Mouse (Mus musculus): Measurements from ENCODE around the gene Rras2. TPM values are rescaled to one million over a fixed set of nuclear protein-coding genes. Genes with fewer than 3 reads are reported as not detected.

The Rras2 gene
- total RNA-seq, 1 experiment = 44.0 TPM

DNA sequence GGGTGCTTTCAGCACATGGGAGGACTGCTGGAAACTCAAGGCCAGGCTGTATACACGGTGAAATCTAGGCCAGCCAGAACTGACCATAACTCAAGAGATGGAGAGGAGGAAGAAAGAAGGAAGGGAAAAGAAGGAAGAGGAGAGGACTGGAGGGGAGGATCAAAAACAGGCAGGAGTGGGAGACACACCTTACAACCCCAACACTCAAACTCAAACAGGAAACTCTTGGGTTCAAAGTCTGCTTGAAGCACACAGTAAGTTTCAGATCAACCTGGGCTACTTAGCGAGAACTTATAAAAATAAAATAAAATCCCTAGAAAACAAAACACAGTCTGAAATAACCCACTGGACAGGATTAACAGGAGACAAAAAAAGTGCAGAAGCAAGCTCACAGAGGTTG is 71.8 kb downstream of the Rras2 start:
- no peak for DNase-seq (ENCODE audit: low read depth, low spot score)
- Histone ChIP-seq H3K9me3 (ENCODE audit: control insufficient read depth, insufficient read depth, low read depth, low read length) (no peaks in the 10 kb centered on the region), H3K36me3 (ENCODE audit: control insufficient read depth, insufficient read depth, low read length, poor library complexity, severe bottlenecking) (peaks cover 5% of the 10 kb centered on the region), H3K4me3 (ENCODE audit: insufficient read depth in 1 of 2, low read depth in 1 of 2, low read length in 2 of 2, poor library complexity in 1 of 2, severe bottlenecking in 1 of 2) (no peak overlapping the region), H3K9ac (ENCODE audit: insufficient read depth, low read depth, low read length, poor library complexity, severe bottlenecking) (no peak overlapping the region), H3K27ac (ENCODE audit: insufficient read depth, low read depth, low read length, poor library complexity, severe bottlenecking) (no peak overlapping the region), H3K4me1 (ENCODE audit: control insufficient read depth in 2 of 2, insufficient read depth in 2 of 2, low read length in 2 of 2, poor library complexity in 1 of 2) (0 out of 4 replicates have a peak, but pooled peaks cover 0 to 2% of the 10 kb centered on the region in 2 experiments)
- in situ Hi-C loops (cut with MboI; ENCODE audit: low sequenced_read_pairs in 2 of 2, unreplicated experiment in 2 of 2) = no loop called here
- TF ChIP-seq HCFC1 (IDR thresholded peaks at IDR 0.05; ENCODE audit: borderline replicate concordance, insufficient read depth, low read length) (no peak), ZC3H11A (IDR thresholded peaks at IDR 0.05; ENCODE audit: borderline replicate concordance, low read depth, low read length) (no peak), ZNF384 (IDR thresholded peaks at IDR 0.05; ENCODE audit: low read depth, low read length) (no peak), CHD2 (IDR thresholded peaks at IDR 0.05; ENCODE audit: low read depth, low read length) (no peak), MAFK (IDR thresholded peaks at IDR 0.05; ENCODE audit: insufficient read depth, low read depth, low read length) (no peak)

DNA sequence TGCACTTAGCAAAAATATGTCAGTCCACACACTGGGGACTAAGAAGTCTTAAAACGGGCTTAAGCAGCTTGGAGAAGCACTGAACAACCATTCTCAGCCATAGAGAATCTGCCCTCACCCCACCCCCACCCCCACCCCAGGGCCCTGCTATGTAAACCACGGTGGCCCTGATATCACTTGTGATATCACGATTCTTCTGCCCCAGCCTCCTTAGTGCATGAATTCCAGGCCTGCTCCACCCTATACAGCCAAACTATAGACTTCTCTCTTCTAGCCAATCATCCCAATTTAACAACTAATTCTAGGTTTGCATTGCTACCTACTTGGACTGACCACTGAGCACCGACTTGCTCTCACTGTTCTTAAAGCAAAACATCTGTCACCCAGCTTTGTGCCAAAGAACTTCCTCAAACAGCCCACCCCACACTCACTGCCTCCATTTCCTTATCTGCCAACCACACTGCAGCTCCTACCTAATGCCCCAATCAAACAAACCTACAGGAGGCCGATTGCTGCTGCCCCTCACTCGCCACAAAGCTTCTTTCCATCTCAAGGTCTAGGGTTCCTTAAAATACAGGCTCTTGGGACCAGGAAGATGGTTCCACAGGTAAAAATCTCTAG is 73.5 kb downstream of the Rras2 start:
- H3K36me3 ChIP-seq (ENCODE audit: control insufficient read depth, insufficient read depth, low read length, poor library complexity, severe bottlenecking) = peaks cover 8% of the 10 kb centered on the region
- H3K4me3 ChIP-seq (ENCODE audit: insufficient read depth in 1 of 2, low read depth in 1 of 2, low read length in 2 of 2, poor library complexity in 1 of 2, severe bottlenecking in 1 of 2) = no peak overlapping the region
- H3K9ac ChIP-seq (ENCODE audit: insufficient read depth, low read depth, low read length, poor library complexity, severe bottlenecking) = no peak overlapping the region
- 0 out of 4 replicates have a peak, but pooled peaks cover 0 to 2% of the 10 kb centered on the region in 2 experiments for H3K4me1 ChIP-seq (ENCODE audit: control insufficient read depth in 2 of 2, insufficient read depth in 2 of 2, low read length in 2 of 2, poor library complexity in 1 of 2)
- TF ChIP-seq ZNF384 (IDR thresholded peaks at IDR 0.05; ENCODE audit: low read depth, low read length) (no peak), HCFC1 (IDR thresholded peaks at IDR 0.05; ENCODE audit: borderline replicate concordance, insufficient read depth, low read length) (no peak), CHD2 (IDR thresholded peaks at IDR 0.05; ENCODE audit: low read depth, low read length) (no peak), ZC3H11A (IDR thresholded peaks at IDR 0.05; ENCODE audit: borderline replicate concordance, low read depth, low read length) (no peak), MAFK (IDR thresholded peaks at IDR 0.05; ENCODE audit: insufficient read depth, low read depth, low read length) (no peak)
- in situ Hi-C loops (cut with MboI; ENCODE audit: low sequenced_read_pairs in 2 of 2, unreplicated experiment in 2 of 2) = no loop called here
- H3K9me3 ChIP-seq (ENCODE audit: control insufficient read depth, insufficient read depth, low read depth, low read length) = no peaks in the 10 kb centered on the region
- DNase-seq (ENCODE audit: low read depth, low spot score) = no peak
- no peak overlapping the region for H3K27ac ChIP-seq (ENCODE audit: insufficient read depth, low read depth, low read length, poor library complexity, severe bottlenecking)

DNA sequence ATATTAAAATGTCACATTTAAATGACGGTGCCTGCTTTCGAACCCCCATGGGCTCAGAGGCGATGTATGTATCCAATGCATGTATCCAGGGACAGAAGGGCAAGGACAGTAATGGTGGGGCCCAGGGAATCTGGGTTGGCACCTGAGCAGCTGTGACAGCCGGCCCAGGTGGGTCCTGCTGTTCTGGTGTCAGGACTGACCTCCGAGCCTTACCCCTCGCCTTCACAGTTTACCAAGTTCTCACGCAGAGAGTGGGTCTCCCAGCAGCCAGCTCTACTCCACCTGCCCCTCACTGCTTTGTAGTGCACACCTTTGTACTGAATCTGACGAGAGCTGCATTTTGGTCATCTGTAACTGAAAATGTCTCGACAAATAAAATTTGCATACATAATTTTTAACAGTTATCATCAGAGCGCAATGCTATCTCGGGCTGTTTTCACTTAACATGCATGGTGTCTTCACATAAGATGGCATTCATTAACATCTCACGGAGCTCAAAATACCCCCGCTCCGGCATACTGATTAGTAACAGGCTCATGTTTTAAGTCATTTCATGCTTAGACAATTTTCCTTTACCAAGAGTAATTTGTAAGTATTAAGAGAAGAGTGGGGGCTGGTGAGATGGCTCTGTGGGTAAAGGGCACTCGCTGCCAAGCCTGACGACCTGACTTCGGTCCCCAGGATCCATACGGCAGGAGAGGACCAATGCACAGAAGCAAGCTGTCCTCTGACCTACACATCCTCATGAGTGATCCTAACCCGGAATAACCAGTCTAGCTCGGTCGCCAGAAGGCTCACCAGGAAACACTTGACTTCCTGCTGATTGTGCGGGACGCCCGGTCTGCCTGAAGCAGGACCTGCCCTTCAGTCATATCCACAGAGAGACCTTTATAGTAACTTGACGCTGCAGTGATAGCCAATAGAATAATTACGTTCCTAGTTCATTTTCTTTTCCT is 74.3 kb downstream of the Rras2 start:
- H3K9ac ChIP-seq (ENCODE audit: insufficient read depth, low read depth, low read length, poor library complexity, severe bottlenecking) = no peak overlapping the region
- no peak overlapping the region for H3K27ac ChIP-seq (ENCODE audit: insufficient read depth, low read depth, low read length, poor library complexity, severe bottlenecking)
- H3K4me3 ChIP-seq (ENCODE audit: insufficient read depth in 1 of 2, low read depth in 1 of 2, low read length in 2 of 2, poor library complexity in 1 of 2, severe bottlenecking in 1 of 2) = no peak overlapping the region
- in situ Hi-C loops (cut with MboI; ENCODE audit: low sequenced_read_pairs in 2 of 2, unreplicated experiment in 2 of 2) = no loop called here
- no peak for DNase-seq (ENCODE audit: low read depth, low spot score)
- H3K36me3 ChIP-seq (ENCODE audit: control insufficient read depth, insufficient read depth, low read length, poor library complexity, severe bottlenecking) = peaks cover 8% of the 10 kb centered on the region
- no peak for TF ChIP-seq ZNF384 (IDR thresholded peaks at IDR 0.05; ENCODE audit: low read depth, low read length)
- TF ChIP-seq CHD2 (IDR thresholded peaks at IDR 0.05; ENCODE audit: low read depth, low read length) = no peak
- TF ChIP-seq HCFC1 (IDR thresholded peaks at IDR 0.05; ENCODE audit: borderline replicate concordance, insufficient read depth, low read length) = no peak
- TF ChIP-seq MAFK (IDR thresholded peaks at IDR 0.05; ENCODE audit: insufficient read depth, low read depth, low read length) = no peak
- TF ChIP-seq ZC3H11A (IDR thresholded peaks at IDR 0.05; ENCODE audit: borderline replicate concordance, low read depth, low read length) = no peak
- 0 out of 4 replicates have a peak, but pooled peaks cover 0 to 2% of the 10 kb centered on the region in 2 experiments for H3K4me1 ChIP-seq (ENCODE audit: control insufficient read depth in 2 of 2, insufficient read depth in 2 of 2, low read length in 2 of 2, poor library complexity in 1 of 2)
- no peaks in the 10 kb centered on the region for H3K9me3 ChIP-seq (ENCODE audit: control insufficient read depth, insufficient read depth, low read depth, low read length)

DNA sequence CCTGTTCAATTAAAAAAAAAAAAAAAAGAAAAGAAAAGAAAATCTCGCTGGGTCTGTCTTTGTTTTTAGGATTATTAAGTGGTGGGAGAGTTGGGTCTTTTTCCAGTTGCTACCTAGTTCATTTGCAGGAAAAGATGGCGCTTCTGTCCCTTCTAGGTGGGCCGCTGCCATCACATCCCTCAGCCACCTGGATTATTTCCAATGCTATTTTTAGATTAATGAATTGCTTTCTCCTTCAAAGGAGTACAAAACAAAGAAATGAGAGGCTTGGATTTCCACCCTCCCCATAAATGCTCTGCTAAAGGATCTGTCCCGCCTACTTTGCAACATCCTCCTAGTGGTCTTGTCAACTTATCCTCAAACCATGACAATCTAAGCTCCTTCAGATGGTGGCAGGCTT is 76.2 kb downstream of the Rras2 start:
- in situ Hi-C loops (cut with MboI; ENCODE audit: low sequenced_read_pairs in 2 of 2, unreplicated experiment in 2 of 2) = no loop called here
- H3K27ac ChIP-seq (ENCODE audit: insufficient read depth, low read depth, low read length, poor library complexity, severe bottlenecking) = no peak overlapping the region
- DNase-seq (ENCODE audit: low read depth, low spot score) = no peak

More for the DNA sequence above, 76.2 kb downstream of the Rras2 start:
- TF ChIP-seq ZNF384 (IDR thresholded peaks at IDR 0.05; ENCODE audit: low read depth, low read length) = no peak
- TF ChIP-seq ZC3H11A (IDR thresholded peaks at IDR 0.05; ENCODE audit: borderline replicate concordance, low read depth, low read length) = no peak
- no peak for TF ChIP-seq MAFK (IDR thresholded peaks at IDR 0.05; ENCODE audit: insufficient read depth, low read depth, low read length)
- H3K4me3 ChIP-seq (ENCODE audit: insufficient read depth in 1 of 2, low read depth in 1 of 2, low read length in 2 of 2, poor library complexity in 1 of 2, severe bottlenecking in 1 of 2) = no peak overlapping the region
- peaks cover 8% of the 10 kb centered on the region; the same call in 1 of the 2 replicates for H3K36me3 ChIP-seq (ENCODE audit: control insufficient read depth, insufficient read depth, low read length, poor library complexity, severe bottlenecking)
- H3K4me1 ChIP-seq (ENCODE audit: control insufficient read depth in 2 of 2, insufficient read depth in 2 of 2, low read length in 2 of 2, poor library complexity in 1 of 2) = 0 out of 4 replicates have a peak, but pooled peaks cover 0 to 2% of the 10 kb centered on the region in 2 experiments
- H3K9ac ChIP-seq (ENCODE audit: insufficient read depth, low read depth, low read length, poor library complexity, severe bottlenecking) = no peak overlapping the region
- H3K9me3 ChIP-seq (ENCODE audit: control insufficient read depth, insufficient read depth, low read depth, low read length) = no peaks in the 10 kb centered on the region
